Mouse (Mus musculus) stomach, adult 2 months (tissue): ENCODE results near the gene Pmvk. TPM values are rescaled to one million over a fixed set of nuclear protein-coding genes. Genes with fewer than 3 reads are reported as not detected.

ENCODE experiments used
- polyA plus RNA-seq: library from polyadenylated mRNA; depleted of rRNA; stranded (reverse); fragments of >200 nt; gene quantifications from 2 replicates; pipeline ENCODE4 v1.2.3, GENCODE M21; 2012; rRNA removed

Gene Pmvk
- 7.5 and 10.9 TPM in 2 replicates for polyA plus RNA-seq

DNA sequence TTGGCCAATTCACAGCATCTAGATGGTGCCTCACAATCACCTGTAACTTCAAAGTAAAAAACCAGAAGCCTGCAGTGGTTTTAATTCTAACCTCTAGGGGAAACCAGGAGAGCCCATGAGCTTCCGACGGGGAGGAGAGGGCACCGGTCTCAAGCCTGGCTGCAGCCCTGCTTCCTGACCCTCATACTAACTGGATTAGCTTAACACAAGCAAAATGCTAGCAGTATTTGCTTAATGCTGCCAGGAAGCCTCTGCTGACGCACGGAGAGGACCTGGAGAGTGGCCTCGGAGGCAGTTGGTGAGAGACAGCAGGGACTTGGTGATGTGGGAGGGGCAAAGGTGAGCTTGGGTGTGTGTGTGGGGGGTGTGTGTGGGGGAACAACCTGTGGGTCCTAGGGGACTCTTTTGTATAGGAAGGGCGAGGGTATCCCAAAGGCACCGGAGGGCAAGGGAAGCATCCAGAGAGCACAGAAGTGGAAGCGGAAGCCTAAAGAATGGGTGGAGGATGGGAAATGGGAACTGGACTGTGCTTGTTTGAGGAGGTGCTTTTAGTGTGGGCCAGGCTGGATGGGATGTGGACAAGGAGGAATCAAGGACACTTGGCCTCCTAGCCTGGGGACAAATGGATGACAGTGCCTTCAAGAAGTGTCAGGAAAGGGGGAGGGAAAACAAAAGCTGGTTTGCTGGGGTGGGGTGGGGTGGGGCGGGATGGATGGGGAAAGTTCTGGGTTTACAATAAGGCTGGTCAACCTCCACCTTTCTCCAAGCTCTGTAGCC, at the start of gene Pmvk:
Gene Pmvk, plus strand, starts transcription at position 141 of the 777 bp plus-strand sequence.

GRCm38 (mm10) chr3:89411490-89412393, 42.6 kb upstream of the Pmvk start, which contains the start of gene Flad1:
TSS of gene Flad1 (minus strand) at chr3:89411870.

DNA sequence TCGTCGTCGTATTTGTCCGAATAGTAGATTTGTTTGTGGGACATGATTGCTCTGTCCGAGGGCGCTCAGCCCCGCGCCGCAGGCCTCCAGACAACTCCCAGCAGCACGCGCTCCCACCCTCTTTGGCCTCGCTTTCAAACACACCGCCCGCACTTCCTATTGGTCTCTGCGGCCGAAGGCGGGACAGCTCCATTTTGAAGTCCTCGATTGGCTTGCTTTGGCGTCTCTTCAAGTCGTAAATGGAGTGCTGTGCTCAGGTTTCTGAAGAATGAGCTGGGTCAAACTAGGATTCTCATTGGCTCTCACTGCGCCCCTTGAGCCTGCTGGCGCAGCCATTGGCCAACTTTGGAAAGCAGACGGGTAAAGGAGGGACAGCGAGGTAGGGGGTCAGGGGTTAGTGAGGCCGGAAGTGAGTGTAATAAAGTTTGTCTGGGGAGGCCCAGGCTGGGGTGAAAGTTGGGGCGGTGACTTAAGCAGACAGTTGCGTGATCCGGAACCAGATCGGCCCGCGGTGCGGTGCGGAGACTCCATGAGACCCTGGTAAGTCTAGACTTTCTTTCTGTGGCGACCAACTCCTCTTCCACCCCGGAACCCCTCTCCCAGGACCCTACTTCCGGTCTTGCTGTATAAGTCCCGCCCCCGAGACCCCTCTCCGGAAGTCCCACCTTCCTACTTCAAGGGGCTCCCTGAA, 36.0 kb upstream of the Pmvk start, which contains the start of the genes Cks1b and Shc1:
Gene Cks1b, minus strand, starts transcription at position 214 of the 691 bp plus-strand sequence.
Gene Shc1, plus strand, starts transcription at position 274 of the 691 bp plus-strand sequence.

DNA sequence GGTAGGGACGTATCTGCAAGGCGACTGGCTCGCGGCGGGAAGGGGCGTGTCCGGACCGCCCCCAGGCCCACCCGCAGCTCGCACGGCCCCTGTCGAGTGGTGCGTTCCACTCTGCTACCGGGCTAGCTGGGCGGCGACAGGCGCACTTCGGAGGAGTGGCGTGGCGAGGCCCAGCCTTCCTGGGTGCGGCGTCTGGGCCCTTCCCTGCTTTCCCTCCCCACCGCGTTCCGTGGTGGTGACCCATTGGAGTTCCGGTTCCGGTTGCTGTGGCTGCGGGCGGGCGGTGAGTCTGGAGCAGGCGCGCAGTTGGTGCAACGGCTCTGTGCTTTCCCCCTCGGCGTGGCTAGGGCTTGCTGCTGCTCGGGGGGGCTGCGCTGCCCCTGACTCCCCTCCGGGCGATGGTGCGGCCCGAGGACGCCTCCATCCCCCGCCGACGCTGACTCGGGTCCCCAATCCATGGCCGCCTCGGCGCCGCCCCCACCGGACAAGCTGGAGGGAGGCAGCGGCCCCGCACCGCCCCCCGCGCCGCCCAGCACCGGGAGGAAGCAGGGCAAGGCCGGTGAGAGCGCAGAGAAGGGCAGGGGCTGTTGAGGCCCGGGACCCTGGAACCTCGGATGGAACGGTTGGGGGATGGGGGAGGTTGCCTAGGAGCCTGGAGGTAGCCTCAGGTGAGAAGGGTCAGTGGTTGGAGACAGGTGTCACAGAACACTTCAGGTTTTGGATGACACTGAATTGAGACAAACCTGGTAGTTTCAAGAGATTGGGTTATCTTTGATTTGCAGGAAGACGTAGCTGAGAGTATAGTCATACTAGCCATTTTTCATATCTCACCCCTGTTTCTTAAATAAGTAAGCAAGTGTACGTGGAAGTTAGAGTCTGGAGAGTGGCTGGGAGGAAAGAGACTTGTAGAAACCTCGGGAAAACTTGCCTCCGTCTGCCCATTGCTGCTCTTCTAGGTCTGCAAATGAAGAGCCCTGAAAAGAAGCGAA, 23.9 kb upstream of the Pmvk start, which contains the start of gene Pygo2:
Gene Pygo2, plus strand, starts transcription at position 44 of the 989 bp plus-strand sequence.

GRCm38 (mm10) chr3:89436176-89437113, 17.9 kb upstream of the Pmvk start, which contains the start of gene Pbxip1:
TSS of gene Pbxip1 (plus strand) at chr3:89436706.

Other genes with a start within 250 kb of the Pmvk start
- 27.5 and 28.7 TPM in 2 replicates for gene Thbs3, start 239.4 kb upstream of the Pmvk start, polyA plus RNA-seq
- gene Mtx1, start 227.5 kb upstream of the Pmvk start, polyA plus RNA-seq: 108 and 129 TPM in 2 replicates
- gene Muc1, start 225.5 kb upstream of the Pmvk start, polyA plus RNA-seq: 698 and 860 TPM in 2 replicates
- gene Krtcap2, start 208.6 kb upstream of the Pmvk start, polyA plus RNA-seq: 227 and 292 TPM in 2 replicates
- gene Trim46, start 208.2 kb upstream of the Pmvk start, polyA plus RNA-seq: 12.7 and 15.7 TPM in 2 replicates
- 275 and 451 TPM in 2 replicates for gene Dpm3, start 195.2 kb upstream of the Pmvk start, polyA plus RNA-seq
- 140 and 155 TPM in 2 replicates for gene Slc50a1, start 184.0 kb upstream of the Pmvk start, polyA plus RNA-seq
- gene Efna1, start 173.4 kb upstream of the Pmvk start, polyA plus RNA-seq: 25.4 and 26.7 TPM in 2 replicates
- gene Efna3, start 131.6 kb upstream of the Pmvk start, polyA plus RNA-seq: 22.2 and 41.9 TPM in 2 replicates
- 5.6 and 17.9 TPM in 2 replicates for gene Efna4, start 116.5 kb upstream of the Pmvk start, polyA plus RNA-seq
- gene Adam15, start 104.5 kb upstream of the Pmvk start, polyA plus RNA-seq: 105 and 117 TPM in 2 replicates
- 0.84 and 1.1 TPM in 2 replicates for gene Dcst2, start 92.6 kb upstream of the Pmvk start, polyA plus RNA-seq
- 0.03 and 0.13 TPM in 2 replicates for gene Dcst1, start 89.3 kb upstream of the Pmvk start, polyA plus RNA-seq
- 85.6 and 92.0 TPM in 2 replicates for gene Zbtb7b, start 59.8 kb upstream of the Pmvk start, polyA plus RNA-seq
- gene Lenep, start 51.7 kb upstream of the Pmvk start, polyA plus RNA-seq: 0.35 and 0.95 TPM in 2 replicates
- gene Flad1, start 42.7 kb upstream of the Pmvk start, polyA plus RNA-seq: 12.9 and 14.3 TPM in 2 replicates
- gene Cks1b, start 36.2 kb upstream of the Pmvk start, polyA plus RNA-seq: 4.7 and 4.9 TPM in 2 replicates
- gene Shc1, start 36.1 kb upstream of the Pmvk start, polyA plus RNA-seq: 28.6 and 34.3 TPM in 2 replicates
- 53.2 and 125 TPM in 2 replicates for gene Pygo2, start 24.3 kb upstream of the Pmvk start, polyA plus RNA-seq
- 37.4 and 38.3 TPM in 2 replicates for gene Pbxip1, start 17.8 kb upstream of the Pmvk start, polyA plus RNA-seq
- 2.5 and 4.8 TPM in 2 replicates for gene Kcnn3, start 65.6 kb downstream of the Pmvk start, polyA plus RNA-seq